Mouse (Mus musculus) adrenal gland, postnatal 36 days (tissue): ENCODE data around the gene Mcpt1. TPM values are rescaled to one million over a fixed set of nuclear protein-coding genes. Genes with fewer than 3 reads are reported as not detected.
"Not testable (repeated sequence)": the region's sequence is repeated elsewhere in the genome, so short reads cannot be mapped to it uniquely, and the experiment has no call there.

ENCODE experiments used
- DNase-seq, 2 experiments: peaks; one replicate each; pipeline ENCODE4 v3.0.0; 2021; ENCODE audit warnings: mixed read lengths in 1 of 2
- long read RNA-seq, 2 experiments: library from polyadenylated mRNA; stranded (forward); transcript quantifications; one replicate each; pipeline ENCODE4 v2.0.0; 2021; ENCODE audit warnings: borderline sequencing depth in 2 of 2
- total RNA-seq, 2 experiments: library from RNA; stranded (reverse); gene quantifications; 2 replicates each; pipeline ENCODE4 v1.2.3; 2021

Mcpt1 gene
- not detected for total RNA-seq
- long read RNA-seq, experiment 1 = 0 reads
- long read RNA-seq, experiment 2 = 0 reads

DNA sequence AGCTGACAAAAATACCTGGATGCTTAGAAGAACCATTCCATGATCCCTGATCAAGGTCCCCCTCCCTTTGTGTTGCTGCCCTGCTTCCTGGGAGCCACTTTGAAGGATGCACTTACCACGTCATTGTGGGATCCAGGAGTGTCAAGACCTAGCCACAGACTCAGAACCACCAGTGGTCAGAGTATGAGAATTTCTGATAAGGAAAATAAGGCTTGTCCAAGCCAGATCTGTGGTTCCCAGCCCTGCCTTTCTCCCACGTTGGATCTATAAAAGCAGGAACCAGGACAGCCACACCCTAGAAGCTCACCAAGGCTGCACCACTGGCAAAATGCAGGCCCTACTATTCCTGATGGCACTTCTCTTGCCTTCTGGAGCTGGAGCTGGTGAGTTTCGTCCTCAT lies at the start of gene Mcpt1:
TSS of gene Mcpt1 (plus strand) at position 301 of the 400 bp plus-strand sequence.
- not testable (repeated sequence) for DNase-seq

DNA sequence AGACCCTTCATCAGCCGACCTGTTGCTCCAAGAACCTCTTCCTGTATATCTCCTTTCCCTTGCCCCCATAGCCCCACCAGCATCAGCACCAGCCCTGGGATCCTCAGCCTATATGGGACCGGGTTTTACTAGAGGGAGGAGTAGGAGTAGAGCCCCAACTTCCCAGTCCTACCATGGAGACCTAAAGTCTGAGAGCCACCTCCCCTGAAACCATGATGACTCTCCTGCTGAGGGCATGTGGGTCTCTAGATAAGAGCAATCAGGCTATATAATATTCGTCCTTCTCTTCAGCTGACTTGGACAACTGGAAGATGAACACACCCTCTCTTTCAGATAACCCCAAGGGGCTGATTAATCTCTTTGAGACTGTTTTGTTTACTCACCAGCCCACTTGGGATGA lies 30.3 kb upstream of the Mcpt1 start:
- not testable (repeated sequence) for DNase-seq

DNA sequence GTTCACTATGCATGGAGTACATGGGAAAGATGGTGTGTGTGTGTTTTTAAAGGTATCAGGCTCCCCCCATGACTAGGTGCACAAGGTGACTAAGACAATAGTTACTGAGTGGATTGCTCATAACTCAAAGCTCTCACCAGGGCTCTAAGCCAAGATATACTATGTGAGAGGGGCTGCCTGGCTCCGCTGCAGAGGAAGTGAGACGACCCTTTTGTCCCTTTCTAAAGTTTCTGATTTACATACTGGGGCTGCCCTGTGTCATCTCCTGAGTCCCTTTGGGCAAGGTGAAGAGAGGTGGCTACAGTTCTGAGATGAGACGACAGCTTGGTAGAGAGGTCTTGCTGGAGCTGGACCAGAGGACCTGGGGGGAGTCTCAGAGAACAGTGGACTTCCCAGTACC lies 4.6 kb upstream of the Mcpt1 start:
- no peak for DNase-seq

DNA sequence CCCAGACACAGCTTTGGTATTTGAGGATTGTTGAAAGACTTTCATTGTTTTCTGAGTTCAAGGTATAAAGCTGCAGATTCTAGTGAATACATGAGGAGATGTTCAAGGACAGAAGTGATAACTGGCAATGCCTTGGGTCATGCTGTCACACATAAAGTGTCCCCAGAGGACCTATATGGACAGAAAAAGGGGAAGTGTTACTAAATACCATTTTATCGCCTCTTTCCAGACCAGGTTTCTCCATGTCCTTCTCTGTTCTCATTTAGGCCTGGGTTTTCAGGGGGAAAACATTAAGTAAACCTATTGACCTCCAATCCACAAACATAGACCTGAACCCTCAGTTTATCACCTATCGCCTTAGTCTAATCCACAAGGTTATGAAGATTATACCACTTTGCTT lies 3.8 kb upstream of the Mcpt1 start:
- no peak for DNase-seq

DNA sequence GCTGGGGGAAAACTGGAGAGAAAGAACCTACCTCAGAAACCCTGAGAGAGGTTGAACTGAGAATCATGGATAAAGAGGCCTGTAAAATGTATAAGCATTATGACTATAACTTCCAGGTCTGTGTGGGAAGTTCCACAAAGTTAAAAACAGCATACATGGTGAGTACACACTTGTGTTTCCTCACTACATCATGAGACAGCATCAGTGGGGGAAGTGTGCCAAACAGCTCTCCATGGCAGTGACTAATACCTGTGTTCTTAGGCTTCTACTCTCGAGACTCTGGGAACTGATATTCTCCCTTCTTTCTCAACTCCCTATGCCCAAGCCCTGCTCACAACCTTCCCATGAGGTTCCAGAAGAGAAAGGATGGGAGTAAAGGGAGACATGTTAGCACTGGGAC lies 1.7 kb downstream of the Mcpt1 start:
- no peak for DNase-seq

DNA sequence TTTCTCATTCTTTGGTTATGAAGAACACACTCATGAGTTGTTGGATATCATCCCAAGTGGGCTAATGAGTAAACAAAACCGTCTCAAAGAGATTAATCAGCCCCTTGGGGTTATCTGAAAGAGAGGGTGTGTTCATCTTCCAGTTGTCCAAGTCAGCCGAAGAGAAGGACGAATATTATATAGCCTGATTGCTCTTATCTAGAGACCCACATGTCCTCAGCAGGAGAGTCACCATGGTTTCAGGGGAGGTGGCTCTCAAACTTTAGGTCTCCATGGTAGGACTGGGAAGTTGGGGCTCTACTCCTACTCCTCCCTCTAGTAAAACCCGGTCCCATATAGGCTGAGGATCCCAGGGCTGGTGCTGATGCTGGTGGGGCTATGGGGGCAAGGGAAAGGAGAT lies 3.5 kb downstream of the Mcpt1 start:
- DNase-seq = not testable (repeated sequence)

DNA sequence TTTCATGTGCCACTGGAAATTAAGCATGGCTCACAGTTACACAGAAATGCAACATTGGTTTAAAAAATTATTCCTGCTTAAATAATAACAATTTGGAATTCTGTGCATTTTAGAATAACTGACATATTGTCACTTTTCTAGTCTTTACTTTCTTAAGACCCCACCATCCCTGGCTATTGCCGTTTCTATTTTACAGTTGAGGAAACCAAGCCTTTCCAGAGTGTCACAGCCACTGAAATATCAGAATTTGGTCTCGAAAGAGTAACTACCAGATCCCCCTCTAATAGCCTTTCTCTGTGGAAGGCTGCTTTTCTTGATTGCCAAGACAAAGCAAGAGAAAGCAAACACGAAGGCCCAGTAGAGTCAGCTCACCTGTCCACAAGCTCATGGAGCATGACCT lies 12.6 kb downstream of the Mcpt1 start, which contains the start of gene Mcpt9:
TSS of gene Mcpt9 (minus strand) at position 101 of the 400 bp plus-strand sequence.
- not testable (repeated sequence) for DNase-seq

DNA sequence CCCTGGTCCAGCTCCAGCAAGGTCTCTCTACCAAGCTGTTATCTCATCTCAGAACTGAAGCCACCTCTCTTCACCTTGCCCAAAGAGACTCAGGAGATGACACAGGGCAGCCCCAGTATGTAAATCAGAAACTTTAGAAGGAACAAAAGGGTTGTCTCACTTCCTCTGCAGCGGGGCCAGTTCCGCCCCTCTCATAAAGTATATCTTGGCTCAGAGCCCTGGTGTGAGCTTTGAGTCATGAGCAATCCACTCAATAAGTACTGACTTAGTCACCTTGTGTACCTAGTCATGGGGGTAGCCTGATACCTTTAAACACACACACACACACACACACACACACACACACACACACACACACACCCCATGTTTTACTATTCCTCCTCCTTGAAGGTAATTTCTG lies 16.7 kb downstream of the Mcpt1 start:
- no peak for DNase-seq

DNA sequence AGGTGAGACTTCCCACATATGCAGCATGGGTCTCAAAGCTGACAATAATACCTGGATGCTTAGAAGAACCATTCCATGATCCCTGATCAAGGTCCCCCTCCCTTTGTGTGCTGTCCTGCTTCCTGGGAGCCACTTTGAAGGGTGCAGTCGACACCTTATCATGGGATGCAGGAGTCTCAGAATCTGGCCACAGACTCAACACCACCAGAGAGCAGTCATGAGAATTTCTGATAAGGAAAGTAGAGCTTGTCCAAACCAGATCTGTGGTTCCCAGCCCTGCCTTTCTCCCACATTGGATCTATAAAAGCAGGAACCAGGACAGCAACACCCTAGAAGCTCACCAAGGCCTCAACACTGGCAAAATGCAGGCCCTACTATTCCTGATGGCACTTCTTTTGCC lies 24.0 kb downstream of the Mcpt1 start, which contains the start of gene Mcpt2:
TSS of gene Mcpt2 (plus strand) at position 250 of the 400 bp plus-strand sequence.
- not testable (repeated sequence) for DNase-seq

DNA sequence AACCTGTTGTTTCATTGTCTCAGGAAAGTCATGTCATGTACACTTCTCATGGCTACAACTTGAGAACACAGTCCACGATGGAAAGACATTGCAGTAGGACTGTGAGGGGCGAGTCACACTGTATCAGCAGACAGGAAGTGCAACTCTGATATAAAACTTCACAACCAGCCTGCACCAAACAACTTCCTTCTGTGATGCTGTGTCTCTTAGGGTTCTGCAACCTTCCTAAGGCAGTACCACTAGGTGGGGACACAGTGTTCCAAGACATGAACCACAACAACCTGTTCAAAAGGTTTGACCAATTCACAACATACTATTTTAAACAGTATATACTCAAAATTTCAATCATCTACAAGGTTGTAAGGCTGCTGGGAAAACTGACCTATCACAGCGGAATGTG lies 37.6 kb downstream of the Mcpt1 start:
- no peak for DNase-seq

DNA sequence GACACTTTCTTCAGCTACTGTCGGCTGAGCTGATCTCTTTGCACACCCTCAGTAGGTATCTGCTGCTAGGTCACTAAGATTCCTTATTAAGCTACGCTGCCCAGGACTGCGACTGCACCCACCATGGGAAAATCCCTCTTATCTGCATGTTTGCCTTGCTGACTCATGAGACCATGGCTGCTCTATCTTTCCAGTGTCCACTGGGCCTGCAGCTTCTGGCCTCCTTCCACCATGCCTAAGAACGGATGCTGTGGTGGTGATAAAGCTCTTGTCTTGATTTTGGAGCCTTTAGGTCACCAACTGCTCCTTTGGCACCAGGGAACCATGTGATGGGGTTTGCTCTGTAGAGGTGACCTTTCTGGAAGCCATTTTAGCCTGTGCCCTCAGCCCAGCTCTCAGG lies 40.0 kb downstream of the Mcpt1 start:
- DNase-seq = no peak

DNA sequence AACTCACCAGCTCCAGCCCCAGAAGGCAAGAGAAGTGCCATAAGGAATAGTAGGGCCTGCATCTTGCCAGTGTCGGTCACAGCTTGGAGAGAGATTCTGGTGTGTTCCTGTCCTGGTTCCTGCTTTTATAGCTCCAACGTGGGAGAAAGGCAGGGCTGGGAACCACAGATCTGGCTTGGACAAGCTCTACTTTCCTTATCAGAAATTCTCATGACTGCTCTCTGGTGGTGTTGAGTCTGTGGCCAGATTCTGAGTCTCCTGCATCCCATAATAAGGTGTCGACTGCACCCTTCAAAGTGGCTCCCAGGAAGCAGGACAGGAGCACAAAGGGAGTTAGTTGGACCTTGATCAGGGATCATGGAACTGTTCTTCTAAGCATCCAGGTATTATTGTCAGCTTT lies 44.4 kb downstream of the Mcpt1 start, which contains the start of gene Mcpt4:
TSS of gene Mcpt4 (minus strand) at position 101 of the 400 bp plus-strand sequence.
- not testable (repeated sequence) for DNase-seq

Other genes with a start within 250 kb of the Mcpt1 start
- 10 to 100 TPM in 1 of 2 experiments, 1 to 10 TPM in 1; 6.7 to 13.8 TPM for gene Adcy4, start 233.9 kb upstream of the Mcpt1 start, total RNA-seq
- 1 to 10 TPM; 4.5 to 5.3 TPM for gene Ripk3, start 229.1 kb upstream of the Mcpt1 start, total RNA-seq
- gene Nfatc4, start 194.8 kb upstream of the Mcpt1 start, total RNA-seq = 10 to 100 TPM; 19.2 to 26.0 TPM
- gene Nynrin, start 164.0 kb upstream of the Mcpt1 start, total RNA-seq = 10 to 100 TPM in 1 of 2 experiments, 1 to 10 TPM in 1; 9.4 to 10.7 TPM
- under 1 TPM in 1 of 2 experiments, not detected in 1; 0.13 TPM for gene Cbln3, start 133.6 kb upstream of the Mcpt1 start, total RNA-seq
- gene Khnyn, start 133.0 kb upstream of the Mcpt1 start, total RNA-seq = 10 to 100 TPM; 16.6 to 17.0 TPM
- gene Sdr39u1, start 117.7 kb upstream of the Mcpt1 start, total RNA-seq = 10 to 100 TPM; 51.6 to 73.8 TPM
- gene Cma1, start 73.3 kb upstream of the Mcpt1 start, total RNA-seq = 1 to 10 TPM; 1.9 to 2.7 TPM
- not detected for gene Cma2, start 67.0 kb upstream of the Mcpt1 start, total RNA-seq
- not detected for gene Mcpt9, start 12.5 kb downstream of the Mcpt1 start, total RNA-seq
- gene Mcpt2, start 24.1 kb downstream of the Mcpt1 start, total RNA-seq = not detected
- gene Mcpt4, start 44.3 kb downstream of the Mcpt1 start, total RNA-seq = 1 to 10 TPM; 2.2 to 2.8 TPM
- not detected for gene Mcpt8, start 67.3 kb downstream of the Mcpt1 start, total RNA-seq
- gene Ctsg, start 84.6 kb downstream of the Mcpt1 start, total RNA-seq = not detected
- not detected for gene Gzme, start 102.7 kb downstream of the Mcpt1 start, total RNA-seq
- gene Gzmd, start 114.6 kb downstream of the Mcpt1 start, total RNA-seq = not detected
- not detected for gene Gzmg, start 141.6 kb downstream of the Mcpt1 start, total RNA-seq
- gene Gzmn, start 156.6 kb downstream of the Mcpt1 start, total RNA-seq = not detected
- not detected for gene Gzmf, start 193.4 kb downstream of the Mcpt1 start, total RNA-seq
- gene Gzmc, start 216.7 kb downstream of the Mcpt1 start, total RNA-seq = not detected
- under 1 TPM; 0.20 to 0.33 TPM for gene Gzmb, start 244.3 kb downstream of the Mcpt1 start, total RNA-seq